Mouse (Mus musculus) bone marrow macrophage, adult 2 months (primary cell): Measurements from ENCODE around the gene Zfp868. TPM values are rescaled to one million over a fixed set of nuclear protein-coding genes. Genes with fewer than 3 reads are reported as not detected.
A peak's percentile ranks its signal among the peaks of the same experiment; 100 is the strongest.
"Not testable (repeated sequence)": the region's sequence is repeated elsewhere in the genome, so short reads cannot be mapped to it uniquely, and the experiment has no call there.

Experiments used
- H3K27ac ChIP-seq: 2 replicates; pipeline ENCODE4 v1.5.1; 2012; ENCODE audit warnings: low read depth, low read length; ENCODE audit not compliant: insufficient read depth
- H3K4me1 ChIP-seq: 2 replicates; pipeline ENCODE4 v1.6.1; 2012; ENCODE audit warnings: low read length; ENCODE audit not compliant: control insufficient read depth, insufficient read depth
- H3K4me3 ChIP-seq: 2 replicates; pipeline ENCODE4 v1.5.1; 2012; ENCODE audit warnings: mild to moderate bottlenecking, low read length, moderate library complexity; ENCODE audit not compliant: insufficient read depth
- CTCF ChIP-seq: IDR thresholded peaks from 2 replicates; pipeline ENCODE4 v1.5.1; 2012; ENCODE audit warnings: low read depth, mild to moderate bottlenecking, low read length, moderate library complexity
- POLR2A ChIP-seq: IDR thresholded peaks from 2 replicates; pipeline ENCODE4 v1.6.1; 2012; ENCODE audit warnings: mild to moderate bottlenecking, low read depth, low read length, borderline replicate concordance
- polyA plus RNA-seq: library from polyadenylated mRNA; stranded (reverse); fragments of >200 nt; gene quantifications from 2 replicates; pipeline ENCODE4 v1.2.4, GENCODE M21; 2012; ENCODE audit not compliant: missing spikeins, insufficient read depth, insufficient read length

Zfp868 gene
- polyA plus RNA-seq = 15.5 and 17.0 TPM in 2 replicates

GRCm38 (mm10) chr8:69625095-69625789, at the start of gene Zfp868:
Zfp868 (minus strand) TSS chr8:69625548.
- TF ChIP-seq CTCF (no peak), POLR2A (no peak)
- Histone ChIP-seq H3K4me3 (peak within 1 kb of the TSS; percentile 89), H3K4me1 (peaks cover 9% of the 10 kb centered on the region), H3K27ac (peak within 1 kb of the TSS; percentile 90)

- H3K27ac ChIP-seq, H3K4me1 ChIP-seq, H3K4me3 ChIP-seq: not testable (repeated sequence)
Measured at GRCm38 (mm10) chr8:69665051-69665450, 39.7 kb upstream of the Zfp868 start.

- no peak overlapping the region for H3K27ac ChIP-seq
- TF ChIP-seq POLR2A (no peak), CTCF (0 out of 2 replicates have a peak, but pooled peaks have one; percentile 9)
- no peak overlapping the region for H3K4me3 ChIP-seq
- H3K4me1 ChIP-seq = peaks cover 4% of the 10 kb centered on the region
Measured at GRCm38 (mm10) chr8:69661294-69661693, 35.9 kb upstream of the Zfp868 start.

GRCm38 (mm10) chr8:69654358-69654981, 29.1 kb upstream of the Zfp868 start, which contains the start of gene Zfp964:
Zfp964 (plus strand) TSS chr8:69654479.
- no peak for TF ChIP-seq CTCF
- no peak; the same call in 1 of the 2 replicates for TF ChIP-seq POLR2A
- H3K27ac ChIP-seq = no peak within 1 kb of the TSS
- peak within 1 kb of the TSS; percentile 69 for H3K4me3 ChIP-seq
- H3K4me1 ChIP-seq = peaks cover 6% of the 10 kb centered on the region

GRCm38 (mm10) chr8:69653808-69654357, 28.5 kb upstream of the Zfp868 start:
- TF ChIP-seq POLR2A (no peak), CTCF (no peak)
- no peak overlapping the region for H3K27ac ChIP-seq
- peak overlapping the region; percentile 7 for H3K4me3 ChIP-seq
- peaks cover 3% of the 10 kb centered on the region for H3K4me1 ChIP-seq

- TF ChIP-seq POLR2A (no peak), CTCF (no peak)
- peak overlapping the region; percentile 50 for H3K27ac ChIP-seq
- no peak overlapping the region for H3K4me3 ChIP-seq
- peaks cover 14% of the 10 kb centered on the region for H3K4me1 ChIP-seq
Measured at GRCm38 (mm10) chr8:69618078-69618477, 7.3 kb downstream of the Zfp868 start.

GRCm38 (mm10) chr8:69614687-69615086, 10.7 kb downstream of the Zfp868 start:
- H3K27ac ChIP-seq = no peak overlapping the region
- TF ChIP-seq POLR2A (no peak), CTCF (no peak)
- peaks cover 13% of the 10 kb centered on the region for H3K4me1 ChIP-seq
- no peak overlapping the region for H3K4me3 ChIP-seq

- H3K4me1 ChIP-seq, H3K27ac ChIP-seq, H3K4me3 ChIP-seq: not testable (repeated sequence)
Measured at GRCm38 (mm10) chr8:69597598-69597997, 27.8 kb downstream of the Zfp868 start.

- peak overlapping the region; percentile 40 for H3K4me3 ChIP-seq
Measured at GRCm38 (mm10) chr8:69584611-69585202, 40.6 kb downstream of the Zfp868 start.

GRCm38 (mm10) chr8:69584201-69584600, 41.1 kb downstream of the Zfp868 start:
- not testable (repeated sequence) for H3K27ac ChIP-seq, H3K4me1 ChIP-seq
- peak overlapping the region; percentile 40 for H3K4me3 ChIP-seq

More at GRCm38 (mm10) chr8:69584611-69585202, 40.6 kb downstream of the Zfp868 start:
- H3K27ac ChIP-seq = no peak overlapping the region
- peaks cover 2% of the 10 kb centered on the region; the same call in 1 of the 2 replicates for H3K4me1 ChIP-seq
- TF ChIP-seq CTCF (no peak), POLR2A (no peak)

Other genes with a start within 250 kb of the Zfp868 start
- gene Gm9495, start 172.0 kb downstream of the Zfp868 start, polyA plus RNA-seq = not detected in 2 replicates
- gene Gm7697, start 102.6 kb downstream of the Zfp868 start, polyA plus RNA-seq = not detected in 2 replicates
- gene Zfp964, start 28.9 kb upstream of the Zfp868 start, polyA plus RNA-seq = 1.5 and 1.9 TPM in 2 replicates
- 18.4 and 21.8 TPM in 2 replicates for gene Zfp869, start 85.2 kb upstream of the Zfp868 start, polyA plus RNA-seq
- 4.2 and 4.5 TPM in 2 replicates for gene Zfp963, start 124.4 kb upstream of the Zfp868 start, polyA plus RNA-seq
- 2.8 and 3.0 TPM in 2 replicates for gene Gm20422, start 149.3 kb upstream of the Zfp868 start, polyA plus RNA-seq
- 25.7 and 31.2 TPM in 2 replicates for gene Atp13a1, start 165.6 kb upstream of the Zfp868 start, polyA plus RNA-seq
- 17.6 and 19.3 TPM in 2 replicates for gene Zfp866, start 165.6 kb upstream of the Zfp868 start, polyA plus RNA-seq
- gene Gmip, start 183.1 kb upstream of the Zfp868 start, polyA plus RNA-seq = 164 and 201 TPM in 2 replicates
- 0.91 and 1.0 TPM in 2 replicates for gene Lpar2, start 196.9 kb upstream of the Zfp868 start, polyA plus RNA-seq
- gene Pbx4, start 206.9 kb upstream of the Zfp868 start, polyA plus RNA-seq = 7.5 and 8.0 TPM in 2 replicates